Mouse (Mus musculus) liver, embryonic 16.5 days (tissue): Measurements from ENCODE around the gene Ets1. TPM values are rescaled to one million over a fixed set of nuclear protein-coding genes. Genes with fewer than 3 reads are reported as not detected.

ENCODE experiments used
- ATAC-seq: fragments of 200-750 bp; cut with Nextera tagmentation; 2 replicates; pipeline ENCODE4 v1.8.0; 2017; ENCODE audit warnings: low read depth, mild to moderate bottlenecking, moderate number of reproducible peaks, moderate library complexity
- H3K27ac ChIP-seq: fragments of 300-500 bp; sonication (generic); 2 replicates; pipeline ENCODE4 v1.5.1; 2014; ENCODE audit warnings: mild to moderate bottlenecking, low read length
- H3K27me3 ChIP-seq: fragments of 300-500 bp; sonication (generic); 2 replicates; pipeline ENCODE4 v1.6.1; 2014; ENCODE audit warnings: low read depth, low read length, mixed read lengths; ENCODE audit not compliant: control insufficient read depth, insufficient read depth
- H3K36me3 ChIP-seq: fragments of 300-500 bp; sonication (generic); 2 replicates; pipeline ENCODE4 v1.6.1; 2014; ENCODE audit warnings: mild to moderate bottlenecking; ENCODE audit not compliant: control insufficient read depth, insufficient read depth
- H3K4me1 ChIP-seq: fragments of 300-500 bp; sonication (generic); 2 replicates; pipeline ENCODE4 v1.6.1; 2014; ENCODE audit warnings: low read depth, low read length, mixed read lengths; ENCODE audit not compliant: control insufficient read depth
- H3K4me2 ChIP-seq: fragments of 300-500 bp; sonication (generic); 2 replicates; pipeline ENCODE4 v1.6.1; 2014; ENCODE audit warnings: low read depth, low read length, mixed read lengths
- H3K4me3 ChIP-seq: fragments of 300-500 bp; sonication (generic); 2 replicates; pipeline ENCODE4 v1.5.1; 2014; ENCODE audit warnings: low read depth, mild to moderate bottlenecking, low read length
- H3K9ac ChIP-seq: fragments of 300-500 bp; sonication (generic); 2 replicates; pipeline ENCODE4 v1.6.1; 2014; ENCODE audit warnings: low read depth, low read length
- H3K9me3 ChIP-seq: fragments of 300-500 bp; sonication (generic); replicated peaks from 2 replicates; pipeline ENCODE4 v1.6.1; 2016; ENCODE audit warnings: low read length; ENCODE audit not compliant: control insufficient read depth
- WGBS: fragments of 180-500 bp; shearing (Covaris S2); extraction: QIAGEN DNeasy Blood & Tissue Kit; methylation state at CpG from one replicate; pipeline ENCODE4 v1.1.7; 2014; ENCODE audit not compliant: insufficient replicate concordance; 5-methylcytosine and 5-hydroxymethylcytosine counted together
- polyA plus RNA-seq: library from polyadenylated mRNA; unstranded; fragments of >200 nt; fragmentation: Nextera tagmentation; extraction: Ambion mirVana; gene quantifications from 2 replicates; pipeline ENCODE4 v1.2.1, GENCODE M21; 2015

Ets1 gene
- polyA plus RNA-seq, 1 experiment from 2014 or later: 15.9 TPM

DNA sequence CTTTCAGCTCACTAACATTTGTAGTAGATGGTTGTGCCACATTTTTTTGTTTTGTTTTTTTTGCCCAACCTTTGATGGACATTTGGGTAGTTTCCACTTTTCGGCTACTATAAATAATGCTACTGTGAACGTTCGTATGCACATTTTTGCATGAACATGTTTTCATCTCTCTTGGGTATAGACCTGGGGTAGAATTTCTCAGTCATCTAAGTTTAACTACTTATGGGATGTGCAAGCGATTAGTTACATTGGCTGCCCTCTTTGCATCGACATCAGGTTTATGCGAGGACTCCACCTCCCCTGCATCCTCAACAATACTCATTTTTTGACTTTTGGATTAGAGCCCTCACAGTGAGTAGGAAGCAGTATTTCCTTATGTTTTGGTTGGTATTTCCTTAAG is 43.5 kb downstream of the Ets1 start:
- no peak overlapping the region for H3K9ac ChIP-seq
- H3K27ac ChIP-seq: no peak overlapping the region
- no peaks in the 10 kb centered on the region for H3K9me3 ChIP-seq
- H3K36me3 ChIP-seq: no peaks in the 10 kb centered on the region
- 66% methylated on average over 6 of the region's 6 CpGs for WGBS
- no peaks in the 10 kb centered on the region; the same call in 1 of the 2 replicates for H3K4me1 ChIP-seq
- ATAC-seq: no peak
- no peak overlapping the region for H3K4me3 ChIP-seq
- H3K4me2 ChIP-seq: no peak overlapping the region
- H3K27me3 ChIP-seq: no peaks in the 10 kb centered on the region

DNA sequence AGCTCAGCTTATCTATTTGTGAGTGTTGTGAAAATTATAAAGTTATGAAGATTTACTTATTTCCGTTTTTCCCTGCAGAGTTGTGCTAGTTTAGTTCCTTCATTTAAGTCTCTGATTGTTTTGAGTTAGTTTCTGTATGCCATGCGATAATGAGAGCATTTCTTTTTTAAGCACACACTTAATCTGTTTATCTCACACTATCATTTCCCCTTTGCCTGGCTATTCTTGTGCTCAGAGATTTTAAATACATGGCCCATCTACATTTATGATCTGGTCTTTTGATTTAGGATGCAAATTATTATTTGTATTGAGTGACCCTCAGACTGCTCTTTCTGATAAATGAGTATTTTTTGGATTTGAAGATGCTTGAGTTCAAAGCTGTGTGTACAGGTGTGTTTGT is 44.2 kb downstream of the Ets1 start:
- Histone ChIP-seq H3K4me3 (no peak overlapping the region), H3K4me1 (no peaks in the 10 kb centered on the region; the same call in 1 of the 2 replicates), H3K27ac (no peak overlapping the region), H3K9ac (no peak overlapping the region), H3K27me3 (no peaks in the 10 kb centered on the region), H3K4me2 (no peak overlapping the region), H3K36me3 (no peaks in the 10 kb centered on the region), H3K9me3 (no peaks in the 10 kb centered on the region)
- 49% methylated on average over 2 of the region's 2 CpGs for WGBS
- no peak for ATAC-seq

DNA sequence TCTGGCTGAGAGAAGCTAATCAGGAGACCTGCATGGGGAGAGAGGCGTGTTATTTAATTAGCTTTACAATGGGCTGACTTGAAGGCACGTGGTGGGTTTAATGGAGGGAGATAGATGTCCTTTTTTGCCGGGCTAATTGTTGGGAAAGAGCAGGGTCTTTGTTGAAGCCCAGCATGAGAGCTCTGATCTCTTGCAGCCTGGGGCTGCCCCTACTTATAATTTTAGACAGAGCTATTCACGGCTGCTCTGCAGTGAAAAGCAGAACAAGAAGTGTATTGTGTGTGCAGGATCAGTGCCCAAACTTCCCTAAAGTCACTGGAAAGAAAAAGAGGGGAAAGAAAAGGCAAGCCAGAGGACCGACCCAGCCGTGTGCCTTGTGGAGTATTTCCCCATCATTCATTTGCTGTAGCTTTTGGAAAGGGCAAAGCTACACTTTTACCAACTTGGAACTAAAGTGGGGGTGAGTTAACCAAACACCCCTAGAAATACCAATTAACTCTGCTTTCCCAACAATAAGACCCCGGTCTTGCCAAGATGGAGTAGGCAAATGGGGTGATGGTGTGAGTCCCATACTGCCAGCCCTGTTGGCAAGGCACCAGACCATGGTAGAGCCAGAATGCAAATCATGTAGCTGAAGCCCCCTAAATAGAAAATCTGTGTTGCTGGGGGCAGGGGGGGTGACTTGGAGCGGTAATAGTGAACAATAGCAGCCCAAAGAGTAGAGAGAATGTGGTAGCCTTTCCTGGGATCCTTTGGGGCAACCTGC is 50.0 kb downstream of the Ets1 start:
- Histone ChIP-seq H3K36me3 (no peaks in the 10 kb centered on the region), H3K4me2 (no peak overlapping the region), H3K27me3 (no peaks in the 10 kb centered on the region), H3K4me1 (no peaks in the 10 kb centered on the region), H3K27ac (no peak overlapping the region), H3K9ac (no peak overlapping the region), H3K9me3 (no peaks in the 10 kb centered on the region), H3K4me3 (no peak overlapping the region)
- 29% methylated on average over 8 of the region's 8 CpGs for WGBS
- no peak for ATAC-seq

DNA sequence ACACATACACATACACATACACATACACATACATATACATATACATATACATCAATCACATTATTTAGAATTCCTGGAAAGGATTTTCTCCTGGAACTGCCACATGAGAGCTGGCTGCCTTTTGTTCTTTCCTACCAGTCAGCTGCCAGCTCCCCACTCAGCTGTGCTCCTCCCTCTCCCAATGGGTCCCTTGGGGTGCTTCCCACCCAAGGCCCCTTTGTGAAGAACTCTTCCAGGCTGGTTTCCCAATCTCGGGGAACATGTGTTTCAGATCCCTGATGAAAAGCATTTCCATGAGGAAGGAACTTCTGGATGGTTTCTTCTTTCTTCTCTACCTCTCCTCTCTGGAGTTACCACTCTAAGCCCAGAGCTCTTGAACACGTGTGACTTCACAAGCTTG is 52.3 kb downstream of the Ets1 start:
- no peak for ATAC-seq
- Histone ChIP-seq H3K4me3 (no peak overlapping the region), H3K9me3 (no peaks in the 10 kb centered on the region), H3K4me1 (no peaks in the 10 kb centered on the region), H3K4me2 (no peak overlapping the region), H3K9ac (no peak overlapping the region), H3K27me3 (no peaks in the 10 kb centered on the region; the same call in 1 of the 2 replicates), H3K27ac (no peak overlapping the region), H3K36me3 (no peaks in the 10 kb centered on the region)
- WGBS: 44% methylated on average over 2 of the region's 2 CpGs

DNA sequence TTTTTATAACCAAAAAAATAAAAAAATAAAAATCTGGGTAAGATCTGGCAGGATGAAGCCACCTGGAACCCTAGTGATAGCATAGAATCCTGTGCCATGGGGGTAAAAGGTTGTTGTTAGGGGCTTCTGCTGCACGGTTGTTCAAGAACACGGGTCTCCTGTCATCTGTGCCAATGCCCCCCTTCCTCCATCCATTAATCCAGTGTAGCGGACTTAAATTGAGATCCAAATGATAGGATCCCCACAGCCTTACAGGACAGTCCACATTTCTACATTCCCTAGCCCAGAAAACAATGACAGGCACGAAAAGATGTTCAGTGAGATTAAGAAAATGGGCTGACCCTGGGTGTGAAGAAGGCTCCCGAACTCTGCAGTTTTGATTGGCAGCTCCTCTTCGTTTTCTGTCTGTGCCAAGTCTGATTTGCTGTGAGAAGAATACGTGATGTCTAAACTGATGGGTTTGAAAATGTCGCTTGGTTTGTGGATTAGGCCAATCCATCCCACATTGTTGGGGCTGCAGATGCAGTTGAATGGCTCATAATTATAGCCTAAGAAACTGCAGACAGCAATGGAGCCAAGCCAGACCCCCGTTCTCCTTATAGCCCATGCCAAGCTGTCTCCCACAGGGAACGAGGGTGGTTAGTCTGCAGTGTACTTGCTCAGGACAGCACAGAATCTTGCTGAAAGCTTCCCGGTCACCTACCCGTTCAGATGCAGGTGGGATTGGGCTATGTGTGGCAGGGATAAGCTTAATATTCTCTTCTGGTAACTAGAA is 55.3 kb downstream of the Ets1 start:
- Histone ChIP-seq H3K27me3 (peaks cover 3% of the 10 kb centered on the region), H3K36me3 (no peaks in the 10 kb centered on the region), H3K4me3 (no peak overlapping the region), H3K27ac (no peak overlapping the region), H3K9me3 (no peaks in the 10 kb centered on the region), H3K4me2 (no peak overlapping the region), H3K9ac (no peak overlapping the region), H3K4me1 (peaks cover 8% of the 10 kb centered on the region)
- WGBS: 59% methylated on average over 12 of the region's 12 CpGs
- ATAC-seq: no peak

DNA sequence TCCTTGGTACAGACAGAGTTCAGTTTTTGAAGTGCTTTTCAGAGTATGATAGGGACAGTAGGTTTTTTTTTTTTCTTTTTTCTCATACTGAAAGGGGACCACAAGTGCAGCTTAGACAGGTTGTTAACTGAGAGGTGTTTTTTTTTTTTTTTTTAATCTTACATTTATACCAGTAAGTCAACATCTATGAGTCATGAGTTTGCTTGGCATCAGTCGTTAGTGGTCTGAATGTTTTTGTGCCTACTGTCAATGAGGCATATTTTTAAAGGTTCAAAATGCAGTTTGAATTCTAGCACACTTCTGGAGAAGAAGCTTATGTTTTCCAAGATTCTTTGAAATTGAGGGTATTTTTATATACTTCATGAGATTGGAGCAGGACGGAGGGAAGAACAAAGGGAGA is 56.9 kb downstream of the Ets1 start:
- H3K27ac ChIP-seq: no peak overlapping the region
- H3K36me3 ChIP-seq: no peaks in the 10 kb centered on the region
- H3K9me3 ChIP-seq: no peaks in the 10 kb centered on the region
- no peak overlapping the region for H3K9ac ChIP-seq
- ATAC-seq: no peak
- H3K4me2 ChIP-seq: no peak overlapping the region
- H3K4me1 ChIP-seq: peaks cover 9% of the 10 kb centered on the region
- peaks cover 7% of the 10 kb centered on the region for H3K27me3 ChIP-seq
- WGBS: 59% methylated on average over 2 of the region's 2 CpGs
- no peak overlapping the region for H3K4me3 ChIP-seq

DNA sequence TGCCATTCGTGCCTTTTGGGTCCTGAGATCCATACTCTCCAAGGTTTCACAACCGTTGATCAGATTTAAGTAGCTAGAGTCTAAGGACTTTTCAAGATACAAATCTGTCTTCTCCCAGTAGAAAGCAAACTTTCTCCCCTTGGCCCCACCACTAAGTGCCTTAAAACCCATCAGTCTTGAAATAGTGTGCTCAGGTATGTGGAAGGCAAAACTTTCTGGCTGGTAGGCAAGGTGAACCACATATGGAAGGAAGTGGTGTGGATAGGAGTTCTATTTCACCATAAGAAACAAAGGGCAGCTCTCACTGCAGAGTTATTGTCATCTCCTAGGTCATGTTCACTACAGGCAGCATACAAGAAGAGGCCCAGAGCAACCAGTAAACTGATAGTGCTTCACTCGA is 57.4 kb downstream of the Ets1 start:
- Histone ChIP-seq H3K36me3 (no peaks in the 10 kb centered on the region), H3K4me3 (no peak overlapping the region), H3K9me3 (no peaks in the 10 kb centered on the region), H3K4me2 (no peak overlapping the region), H3K27ac (no peak overlapping the region), H3K4me1 (peaks cover 9% of the 10 kb centered on the region), H3K9ac (no peak overlapping the region), H3K27me3 (peaks cover 7% of the 10 kb centered on the region)
- ATAC-seq: no peak
- 45% methylated on average over 3 of the region's 3 CpGs for WGBS

DNA sequence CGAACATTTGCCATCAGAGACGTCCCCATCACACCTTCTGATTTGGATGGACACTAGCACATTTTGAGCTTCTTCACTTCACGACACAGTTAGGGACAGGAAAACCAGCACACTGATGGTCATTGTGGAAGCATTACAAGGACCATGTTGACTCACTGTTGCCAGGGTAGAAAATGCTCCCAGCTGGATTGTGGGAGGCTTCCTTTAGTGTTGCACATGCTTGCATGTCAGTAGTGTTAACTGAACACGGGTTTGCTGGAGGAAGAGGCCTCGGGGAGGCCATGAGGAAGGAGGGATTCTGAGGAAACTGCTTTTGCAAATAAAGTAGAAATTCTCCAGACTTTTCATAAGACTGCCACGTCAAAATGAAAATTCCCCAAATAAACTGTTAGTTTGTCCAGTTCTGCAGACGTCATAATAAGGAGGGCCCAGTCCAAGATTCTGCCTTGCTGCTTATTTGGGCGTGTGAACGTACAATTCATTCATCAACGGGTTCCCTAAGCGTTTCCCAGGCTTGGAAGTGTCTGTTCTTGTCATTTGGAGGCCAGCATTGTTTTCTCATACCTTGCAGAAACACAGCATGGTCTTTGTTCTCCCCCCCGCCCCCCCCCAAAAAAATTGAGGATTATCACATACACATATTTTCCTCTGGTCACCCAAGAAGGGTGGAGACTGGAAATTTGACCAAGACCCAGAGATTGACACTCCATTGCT is 58.2 kb downstream of the Ets1 start:
- H3K9ac ChIP-seq: no peak overlapping the region
- H3K4me1 ChIP-seq: peaks cover 9% of the 10 kb centered on the region
- H3K27ac ChIP-seq: no peak overlapping the region
- H3K4me3 ChIP-seq: no peak overlapping the region
- WGBS: 54% methylated on average over 12 of the region's 12 CpGs
- no peak overlapping the region for H3K4me2 ChIP-seq
- H3K36me3 ChIP-seq: no peaks in the 10 kb centered on the region
- H3K9me3 ChIP-seq: no peaks in the 10 kb centered on the region
- peaks cover 7% of the 10 kb centered on the region for H3K27me3 ChIP-seq
- no peak for ATAC-seq
